Comparison of ENCODE assay signal across 14 mouse cellular contexts in genomic region chr6:142950354-142950753, GRCm38 (mm10). TPM values are rescaled to one million over a fixed set of nuclear protein-coding genes. Genes with fewer than 3 reads are reported as not detected.
DNase-seq lines count a peak whose midpoint lies in the region; ATAC-seq and TF ChIP-seq lines count a peak whose summit lies in the region.
"Had no signal": no experiment of that assay in that cellular context is flagged by ENCODE, and none has a peak within 500 bp of the region (broad histone marks: within the 10 kb centered on the region; RNA-seq: fewer than 3 reads in every experiment).

No protein-coding gene starts in this region.

- no peaks in the 10 kb centered on the region for H3K9me3 ChIP-seq in neural tube, embryonic 15.5 days (replicated peaks)
- H3K9me3 ChIP-seq: embryonic facial prominence, embryonic 10.5 days had no signal

- peak; percentile 28 for ATAC-seq in megakaryocyte, adult 5-6 weeks (ENCODE audit: poor library complexity, severe bottlenecking)
- no peak for ATAC-seq in neural tube, embryonic 15.5 days (ENCODE audit: low FRiP score)

- 0 out of 2 replicates have a peak overlapping the region, but pooled peaks have one; percentile 19 for H3K27ac ChIP-seq in cerebellum, adult 2 months (ENCODE audit: insufficient read depth, low read length)
- H3K27ac ChIP-seq in spleen, adult 2 months (ENCODE audit: insufficient read depth, low read length) = peak overlapping the region; percentile 1; the same call in 1 of the 2 replicates
- peak overlapping the region; percentile 11; the same call in 1 of the 2 replicates for H3K27ac ChIP-seq in neural tube, embryonic 15.5 days (replicated peaks)
- H3K27ac ChIP-seq: embryonic facial prominence, embryonic 10.5 days had no signal

- H3K27me3 ChIP-seq in cerebellum, adult 2 months (ENCODE audit: control insufficient read depth, insufficient read depth, low read length) = no peaks in the 10 kb centered on the region
- H3K27me3 ChIP-seq in spleen, adult 2 months (ENCODE audit: control insufficient read depth, insufficient read depth, low read length) = no peaks in the 10 kb centered on the region
- H3K27me3 ChIP-seq in neural tube, embryonic 15.5 days (replicated peaks) = no peaks in the 10 kb centered on the region

- 42% methylated on average over 11 of the region's 11 CpGs for WGBS in cerebellum, adult 2 months
- WGBS in spleen, adult 2 months = 15% methylated on average over 11 of the region's 11 CpGs
- 63% methylated on average over 11 of the region's 11 CpGs for WGBS in neural tube, embryonic 15.5 days

- DNase-seq in cerebellum, adult 2 months = peak in 1 of 2 experiments; percentile 23
- no peak for DNase-seq in cerebellum, adult 9-10 months
- no peak for DNase-seq in spleen, adult 2 months (ENCODE audit: low read depth in 1 of 2, low spot score in 2 of 2)
- no peak for DNase-seq in spleen, postnatal 10 days (ENCODE audit: low spot score in 2 of 2)
- no peak for DNase-seq in cerebellum, adult 11-12 months
- DNase-seq in adrenal gland, postnatal 4 days (ENCODE audit: low spot score in 2 of 2) = no peak
- DNase-seq: adrenal gland, postnatal 14 days; heart, postnatal 4 days; kidney, adult 9 months; lung, postnatal 4 days; retina, postnatal 1 day had no signal

- no peak for TF ChIP-seq CTCF in cerebellum, adult 2 months (IDR thresholded peaks at IDR 0.05; ENCODE audit: borderline replicate concordance, insufficient read depth, low read depth, low read length)
- TF ChIP-seq CTCF in spleen, adult 2 months (IDR thresholded peaks at IDR 0.05; ENCODE audit: extremely low read depth, insufficient read depth, insufficient read length, insufficient replicate concordance) = no peak

- H3K9ac ChIP-seq in neural tube, embryonic 15.5 days (replicated peaks) = no peak overlapping the region

- no peaks in the 10 kb centered on the region for H3K36me3 ChIP-seq in spleen, adult 2 months (ENCODE audit: control insufficient read depth, insufficient read depth, low read length)
- H3K36me3 ChIP-seq in neural tube, embryonic 15.5 days = 0 out of 2 replicates have a peak, but pooled peaks cover 5% of the 10 kb centered on the region
- H3K36me3 ChIP-seq: embryonic facial prominence, embryonic 10.5 days had no signal

- no peak overlapping the region for H3K4me3 ChIP-seq in cerebellum, adult 2 months (replicated peaks; ENCODE audit: insufficient read depth, low read depth, low read length)
- H3K4me3 ChIP-seq in spleen, adult 2 months (ENCODE audit: extremely low read depth, insufficient read depth, insufficient read length) = peak overlapping the region; percentile 1; the same call in 1 of the 2 replicates
- no peak overlapping the region for H3K4me3 ChIP-seq in neural tube, embryonic 15.5 days (replicated peaks)
- H3K4me3 ChIP-seq: embryonic facial prominence, embryonic 10.5 days had no signal

- no peak for TF ChIP-seq POLR2A in cerebellum, adult 2 months (IDR thresholded peaks at IDR 0.05; ENCODE audit: borderline replicate concordance, insufficient read depth, low read length)
- TF ChIP-seq POLR2A in spleen, adult 2 months (IDR thresholded peaks at IDR 0.05; ENCODE audit: low read depth, low read length) = no peak

- H3K4me1 ChIP-seq in cerebellum, adult 2 months (ENCODE audit: control insufficient read depth, insufficient read depth, low read length) = peaks cover 16% of the 10 kb centered on the region
- H3K4me1 ChIP-seq in spleen, adult 2 months (ENCODE audit: control insufficient read depth, insufficient read depth, insufficient read length) = peaks cover 2% of the 10 kb centered on the region
- H3K4me1 ChIP-seq in neural tube, embryonic 15.5 days = peaks cover 20% of the 10 kb centered on the region

- H3K4me2 ChIP-seq in neural tube, embryonic 15.5 days = no peak overlapping the region; the same call in 1 of the 2 replicates

RNA-seq across cellular contexts. Expression of gene St8sia1, which starts 13.9 kb away (rescaled TPM):
- 22.2 and 22.6 TPM in 2 replicates for polyA plus RNA-seq in cerebellum, adult 2 months (2012; rRNA removed)
- polyA plus RNA-seq in spleen, adult 2 months (2012; rRNA removed) = 1.9 and 2.5 TPM in 2 replicates
- total RNA-seq in megakaryocyte, adult 5-6 weeks (2015) = 1.3 and 1.4 TPM in 2 replicates
- total RNA-seq in megakaryocyte, adult 5-6 weeks (2017) = 0.48 and 0.85 TPM in 2 replicates
- 6.6 and 8.6 TPM in 2 replicates for polyA plus RNA-seq in neural tube, embryonic 15.5 days (2015; fragmentation: Nextera tagmentation; extraction: Ambion mirVana)
- total RNA-seq in adrenal gland, postnatal 4 days (2021) = 1 to 10 TPM; 4.3 to 5.3 TPM
